Mouse (Mus musculus) stomach, postnatal 0 days (tissue): ENCODE data around the gene Pbx2.
A peak's percentile ranks its signal among the peaks of the same experiment; 100 is the strongest.

Experiments
- CTCF ChIP-seq: IDR thresholded peaks from 2 replicates; pipeline ENCODE4 v1.5.1; 2016; ENCODE audit warnings: antibody characterized with exemption, low read depth, mild to moderate bottlenecking, moderate library complexity
- EP300 ChIP-seq: optimal IDR thresholded peaks from 2 replicates; pipeline ENCODE3; 2016; ENCODE audit warnings: antibody characterized with exemption

DNA sequence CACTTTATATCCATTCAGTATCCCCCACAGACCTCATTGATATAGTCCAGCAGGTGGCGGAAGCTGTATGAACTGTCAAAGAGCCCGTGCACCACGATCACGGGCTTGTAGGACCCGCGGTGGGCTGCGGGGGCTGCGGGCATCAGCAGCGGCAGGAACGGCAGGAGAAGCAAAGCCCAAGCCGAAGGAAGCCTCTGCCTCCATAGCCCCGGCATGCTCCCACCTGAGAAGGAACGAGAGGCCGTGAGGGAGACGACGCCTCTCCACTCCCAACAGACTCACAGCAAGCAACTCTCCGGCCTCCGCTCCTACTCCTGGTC is 35.7 kb downstream of the Pbx2 start:
- TF ChIP-seq CTCF (peak; percentile 78), EP300 (no peak)
